Mouse (Mus musculus) neural tube, embryonic 14.5 days (tissue): ENCODE results near the gene Crybb2. TPM values are rescaled to one million over a fixed set of nuclear protein-coding genes. Genes with fewer than 3 reads are reported as not detected.

Source experiments
- ATAC-seq: fragments of 200-750 bp; cut with Nextera tagmentation; 2 replicates; pipeline ENCODE4 v1.8.0; 2017; ENCODE audit warnings: low read depth, mild to moderate bottlenecking, moderate TSS enrichment, moderate library complexity
- H3K27ac ChIP-seq: fragments of 300-500 bp; sonication (generic); 2 replicates; pipeline ENCODE4 v1.5.1; 2014; ENCODE audit warnings: low read depth, mild to moderate bottlenecking, control low read depth, low read length, moderate library complexity, mixed read lengths
- H3K27me3 ChIP-seq: fragments of 300-500 bp; sonication (generic); 2 replicates; pipeline ENCODE4 v1.6.1; 2014; ENCODE audit warnings: low read length; ENCODE audit not compliant: control insufficient read depth, insufficient read depth
- H3K36me3 ChIP-seq: fragments of 300-500 bp; sonication (generic); 2 replicates; pipeline ENCODE4 v1.6.1; 2014; ENCODE audit warnings: low read length, mixed read lengths; ENCODE audit not compliant: control insufficient read depth, insufficient read depth
- H3K4me1 ChIP-seq: fragments of 300-500 bp; sonication (generic); 2 replicates; pipeline ENCODE4 v1.6.1; 2014; ENCODE audit warnings: low read length; ENCODE audit not compliant: control insufficient read depth, insufficient read depth
- H3K4me2 ChIP-seq: fragments of 300-500 bp; sonication (generic); 2 replicates; pipeline ENCODE4 v1.6.1; 2014; ENCODE audit warnings: mild to moderate bottlenecking, low read depth, low read length, control low read depth
- H3K4me3 ChIP-seq: fragments of 300-500 bp; sonication (generic); 2 replicates; pipeline ENCODE4 v1.5.1; 2014; ENCODE audit warnings: low read depth, low read length, control low read depth, mixed read lengths
- H3K9ac ChIP-seq: fragments of 300-500 bp; sonication (generic); replicated peaks from 2 replicates; pipeline ENCODE4 v1.6.1; 2014; ENCODE audit warnings: low read depth, mild to moderate bottlenecking, control low read depth, low read length, mixed read lengths
- H3K9me3 ChIP-seq: fragments of 300-500 bp; sonication (generic); 2 replicates; pipeline ENCODE4 v1.6.1; 2016; ENCODE audit warnings: low read length; ENCODE audit not compliant: control insufficient read depth
- WGBS: fragments of 180-500 bp; shearing (Covaris S2); extraction: QIAGEN DNeasy Blood & Tissue Kit; methylation state at CpG from one replicate; pipeline ENCODE4 v1.1.7; 2014; 5-methylcytosine and 5-hydroxymethylcytosine counted together
- polyA plus RNA-seq: library from polyadenylated mRNA; unstranded; fragments of >200 nt; fragmentation: Nextera tagmentation; extraction: Ambion mirVana; gene quantifications from 2 replicates; pipeline ENCODE4 v1.2.1, GENCODE M21; 2014

Crybb2 gene
- polyA plus RNA-seq, 1 experiment from 2014 or later: not detected

DNA sequence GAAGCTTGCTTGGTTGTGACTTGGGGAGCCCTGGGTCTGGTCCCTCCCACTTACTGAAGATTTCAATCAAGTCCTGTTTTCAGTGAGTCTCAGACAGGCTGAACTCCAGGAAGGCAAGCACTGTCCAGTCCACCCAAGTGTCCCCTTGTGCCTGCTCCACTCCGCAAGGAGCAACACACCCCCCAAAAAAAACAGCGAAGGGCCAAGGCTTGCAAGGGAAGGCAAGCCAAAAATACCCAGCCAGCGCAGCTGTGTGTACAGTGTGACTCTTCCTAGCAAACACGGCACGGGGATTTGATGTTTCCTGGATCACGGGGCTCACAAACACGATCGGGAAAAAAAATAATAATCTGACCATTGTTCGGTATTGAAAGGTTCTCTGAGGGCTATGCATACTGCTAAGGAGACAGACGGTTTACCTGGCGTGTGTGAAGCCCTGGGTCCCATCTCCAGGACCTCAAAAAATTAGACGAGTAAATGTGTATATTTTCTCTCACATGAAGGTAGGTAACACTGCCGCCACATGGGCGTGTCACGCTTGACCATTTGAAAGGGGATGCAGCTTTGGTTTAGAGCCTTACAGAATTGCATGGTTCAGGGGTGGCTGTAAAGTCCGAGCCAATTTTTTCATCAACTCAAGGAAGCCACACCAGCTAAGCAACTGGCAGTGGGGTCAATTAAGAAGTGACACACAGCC, 55.7 kb downstream of the Crybb2 start:
- ATAC-seq: no peak; the same call in 1 of the 2 replicates
- Histone ChIP-seq H3K4me1 (peaks cover 8% of the 10 kb centered on the region; the same call in 1 of the 2 replicates), H3K9me3 (no peaks in the 10 kb centered on the region), H3K4me2 (peak overlapping the region; percentile 62), H3K9ac (peak overlapping the region; percentile 79; the same call in 1 of the 2 replicates), H3K27ac (no peak overlapping the region), H3K27me3 (no peaks in the 10 kb centered on the region), H3K36me3 (no peaks in the 10 kb centered on the region), H3K4me3 (peak overlapping the region; percentile 54)
- WGBS: 63% methylated on average over 16 of the region's 16 CpGs

GRCm38 (mm10) chr5:113011926-113012325, 58.0 kb downstream of the Crybb2 start:
- H3K27ac ChIP-seq: no peak overlapping the region
- no peaks in the 10 kb centered on the region for H3K36me3 ChIP-seq
- H3K9ac ChIP-seq: no peak overlapping the region
- H3K27me3 ChIP-seq: no peaks in the 10 kb centered on the region
- no peak overlapping the region for H3K4me2 ChIP-seq
- peaks cover 8% of the 10 kb centered on the region; the same call in 1 of the 2 replicates for H3K4me1 ChIP-seq
- 87% methylated on average over 10 of the region's 10 CpGs for WGBS
- no peak overlapping the region for H3K4me3 ChIP-seq
- H3K9me3 ChIP-seq: no peaks in the 10 kb centered on the region
- ATAC-seq: no peak

DNA sequence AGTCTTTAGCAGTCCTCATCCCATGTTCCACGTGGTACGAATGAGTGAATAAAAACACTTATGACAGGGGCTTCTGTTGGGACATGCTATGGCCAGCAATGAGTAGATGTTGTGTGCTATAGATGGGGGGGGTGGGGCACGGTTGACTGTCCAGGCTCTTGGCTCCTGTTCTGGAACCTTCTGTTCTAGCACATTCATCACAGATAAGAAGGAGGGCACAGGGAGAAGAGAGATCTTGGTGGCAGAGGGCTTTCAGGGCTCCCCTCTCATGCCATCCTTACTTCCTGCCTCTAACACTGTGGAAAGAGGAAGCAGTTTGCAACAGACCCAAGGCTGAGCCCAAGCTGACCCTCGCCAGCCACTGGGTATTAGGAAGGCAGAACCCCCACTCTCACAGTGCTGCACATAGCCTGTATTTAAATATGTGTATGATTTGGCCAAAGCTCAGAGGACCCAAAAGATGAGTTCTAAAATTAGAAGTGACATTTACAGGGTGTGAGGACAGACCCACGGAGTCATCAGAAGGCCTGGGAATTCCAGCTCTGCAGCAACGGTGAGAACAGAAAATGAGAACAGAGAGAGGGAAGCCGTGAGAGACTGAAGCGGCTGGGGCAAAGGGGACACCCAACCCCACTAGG, 60.6 kb downstream of the Crybb2 start:
- Histone ChIP-seq H3K4me1 (peaks cover 3% of the 10 kb centered on the region; the same call in 1 of the 2 replicates), H3K36me3 (no peaks in the 10 kb centered on the region), H3K4me2 (no peak overlapping the region), H3K27ac (no peak overlapping the region), H3K27me3 (no peaks in the 10 kb centered on the region), H3K9me3 (no peaks in the 10 kb centered on the region), H3K9ac (no peak overlapping the region), H3K4me3 (no peak overlapping the region)
- WGBS: 89% methylated on average over 8 of the region's 8 CpGs
- ATAC-seq: no peak

DNA sequence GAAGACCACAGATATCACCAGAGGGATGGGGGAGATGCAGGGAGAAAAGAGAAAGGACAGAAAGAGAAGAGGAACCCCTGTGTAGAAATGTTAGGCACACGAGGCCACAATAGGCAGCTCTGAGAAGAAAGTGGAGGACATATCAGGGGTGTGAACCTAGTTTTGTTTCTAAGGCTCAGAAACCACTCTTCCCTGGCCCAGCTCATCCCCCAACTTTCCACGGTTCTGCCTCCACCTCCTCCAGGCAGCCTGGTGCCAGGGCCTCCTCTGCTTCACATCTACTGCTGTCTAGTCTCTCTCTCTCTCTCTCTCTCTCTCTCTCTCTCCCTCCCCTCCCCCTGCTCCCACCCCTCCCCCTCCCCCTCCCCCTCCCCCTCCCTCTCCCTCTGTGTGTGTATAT, 61.4 kb downstream of the Crybb2 start:
- H3K4me3 ChIP-seq: no peak overlapping the region
- H3K9ac ChIP-seq: no peak overlapping the region
- WGBS: 86% methylated on average over 2 of the region's 2 CpGs
- no peak overlapping the region for H3K27ac ChIP-seq
- H3K36me3 ChIP-seq: no peaks in the 10 kb centered on the region
- H3K27me3 ChIP-seq: no peaks in the 10 kb centered on the region
- no peaks in the 10 kb centered on the region for H3K9me3 ChIP-seq
- H3K4me1 ChIP-seq: no peaks in the 10 kb centered on the region; the same call in 1 of the 2 replicates
- no peak for ATAC-seq
- no peak overlapping the region for H3K4me2 ChIP-seq

Other genes starting within 250 kb of the Crybb2 start
- 1.3 and 1.5 TPM in 2 replicates for gene Myo18b, start 173.8 kb downstream of the Crybb2 start, polyA plus RNA-seq
- gene Grk3, start 54.3 kb downstream of the Crybb2 start, polyA plus RNA-seq: 17.4 and 26.6 TPM in 2 replicates
- gene Crybb3, start 11.5 kb upstream of the Crybb2 start, polyA plus RNA-seq: 0.82 and 0.91 TPM in 2 replicates
- gene 2900026A02Rik, start 151.1 kb upstream of the Crybb2 start, polyA plus RNA-seq: 2.1 and 2.5 TPM in 2 replicates
- 0.14 TPM in 1 of 2 replicates, not detected in the other for gene Tmem211, start 156.8 kb upstream of the Crybb2 start, polyA plus RNA-seq
- 15.3 and 17.0 TPM in 2 replicates for gene Sgsm1, start 240.7 kb upstream of the Crybb2 start, polyA plus RNA-seq